Mouse (Mus musculus): ENCODE data around the gene Peli3. TPM values are rescaled to one million over a fixed set of nuclear protein-coding genes. Genes with fewer than 3 reads are reported as not detected.
A peak's percentile ranks its signal among the peaks of the same experiment; 100 is the strongest.
"Not testable (repeated sequence)": the region's sequence is repeated elsewhere in the genome, so short reads cannot be mapped to it uniquely, and the experiment has no call there.

Peli3 gene
- polyA plus RNA-seq (2021) = 7.4 TPM

DNA sequence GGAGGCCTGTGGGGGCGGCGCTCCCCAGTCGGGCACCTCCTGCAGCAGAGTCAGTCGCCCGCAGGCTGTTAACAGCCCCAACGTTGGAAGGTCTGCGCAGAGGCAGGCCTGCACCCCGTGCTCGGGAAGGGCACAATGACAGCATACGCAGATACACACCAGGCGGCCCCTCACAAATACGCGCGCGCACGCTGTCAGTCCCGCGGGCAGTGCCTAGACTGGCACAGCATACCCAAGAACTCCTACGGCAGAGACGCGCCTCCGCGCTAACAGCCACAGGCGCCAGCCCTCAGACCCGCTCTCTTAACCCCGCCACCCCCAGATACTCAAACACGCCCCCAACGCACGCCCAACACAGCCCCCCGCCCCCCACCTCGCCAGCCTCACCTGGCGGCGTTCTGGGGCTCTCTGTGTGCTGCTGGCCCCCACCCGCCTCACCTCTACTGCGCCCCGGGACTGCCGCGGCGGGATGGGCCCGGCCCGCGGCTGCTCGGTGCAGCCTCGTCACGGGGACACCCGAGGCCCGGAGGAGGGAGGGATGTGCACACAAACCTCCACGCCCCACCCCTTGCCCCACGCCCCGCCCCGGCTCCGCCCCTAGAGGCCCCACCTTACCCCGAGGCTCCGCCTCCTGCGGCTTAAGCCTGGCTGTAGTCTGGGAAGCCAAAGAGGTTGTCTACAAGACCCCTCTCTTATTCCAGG is at the start of gene Peli3:
Gene Peli3, minus strand, starts transcription at position 577 of the 702 bp plus-strand sequence.
- no peaks in the 10 kb centered on the region for H3K27me3 ChIP-seq
- ChIA-PET CTCF (no interaction called here), POLR2A (no interaction called here)
- in situ Hi-C loops (cut with MboI; ENCODE audit: low pct_unique_long_range_greater_than_20kb) = no loop called here
- no peak for DNase-seq (ENCODE audit: low read depth, low spot score)
- no peak for TF ChIP-seq CTCF (IDR thresholded peaks at IDR 0.05)
- peak; percentile 80 for ATAC-seq

- no peak for ATAC-seq
- in situ Hi-C loops (cut with MboI; ENCODE audit: low pct_unique_long_range_greater_than_20kb) = no loop called here
- POLR2A ChIA-PET = interaction anchor here (0.5 to 0.8 kb wide), 3 partner anchors 16 to 20 kb away, joined by 3 to 9 read pairs (median 4); no protein-coding TSS in a partner anchor
- CTCF ChIA-PET = interaction anchor here (0.9 to 1.5 kb wide), 4 partner anchors 10 to 31 kb away, joined by 3 to 4 read pairs (median 4); no protein-coding TSS in a partner anchor
- no peaks in the 10 kb centered on the region for H3K27me3 ChIP-seq
- no peak for TF ChIP-seq CTCF (IDR thresholded peaks at IDR 0.05)
- DNase-seq (ENCODE audit: low read depth, low spot score) = no peak
Measured at GRCm38 (mm10) chr19:4992371-4992770, 49.4 kb upstream of the Peli3 start.

- CTCF ChIA-PET = interaction anchor here (2.3 kb wide), 1 partner anchor 10 kb away, joined by 9 read pairs; no protein-coding TSS in a partner anchor
- TF ChIP-seq CTCF (IDR thresholded peaks at IDR 0.05) = no peak
- no peak for DNase-seq (ENCODE audit: low read depth, low spot score)
- H3K27me3 ChIP-seq = no peaks in the 10 kb centered on the region
- POLR2A ChIA-PET = no interaction called here
- in situ Hi-C loops (cut with MboI; ENCODE audit: low pct_unique_long_range_greater_than_20kb) = no loop called here
- no peak for ATAC-seq
Measured at GRCm38 (mm10) chr19:4990716-4991115, 47.8 kb upstream of the Peli3 start.

DNA sequence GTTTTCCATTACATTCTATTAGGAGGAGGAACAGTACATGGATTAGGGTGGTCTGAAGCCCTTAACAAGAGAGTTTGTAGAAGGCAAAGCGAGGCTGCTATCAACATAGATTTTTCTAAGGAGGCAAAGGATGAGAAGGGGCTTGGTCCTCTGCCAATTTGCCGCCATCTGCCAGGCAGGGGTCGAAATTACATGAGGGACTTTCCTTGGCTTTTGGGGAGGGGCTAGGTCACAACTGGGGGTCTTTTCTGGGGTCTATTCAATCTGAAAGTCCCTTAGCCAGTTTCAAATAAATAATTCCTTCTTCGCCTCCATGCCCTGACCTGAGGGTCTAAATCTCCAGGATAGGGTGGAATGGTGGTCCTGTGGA is 47.3 kb upstream of the Peli3 start, which contains the start of gene Npas4:
Gene Npas4, minus strand, starts transcription at position 61 of the 370 bp plus-strand sequence.
- no peaks in the 10 kb centered on the region for H3K27me3 ChIP-seq
- POLR2A ChIA-PET = no interaction called here

GRCm38 (mm10) chr19:4989434-4990255 is 46.7 kb upstream of the Peli3 start:
- CTCF ChIA-PET = interaction anchor here (1.1 to 2.3 kb wide), 3 partner anchors 11 to 24 kb away, joined by 3 to 9 read pairs (median 4); no protein-coding TSS in a partner anchor
- no peaks in the 10 kb centered on the region for H3K27me3 ChIP-seq
- no peak for DNase-seq (ENCODE audit: low read depth, low spot score)
- POLR2A ChIA-PET = no interaction called here
- in situ Hi-C loops (cut with MboI; ENCODE audit: low pct_unique_long_range_greater_than_20kb) = loop anchor here (10.0 kb wide), 1 partner anchor 235 kb away; the partner anchor contains the start of gene Rbm4b
- ATAC-seq = no peak
- TF ChIP-seq CTCF (IDR thresholded peaks at IDR 0.05) = no peak

More for the DNA sequence above, 47.3 kb upstream of the Peli3 start, which contains the start of gene Npas4:
- CTCF ChIA-PET = interaction anchor here (1.2 to 2.3 kb wide), 2 partner anchors 11 to 23 kb away, joined by 4 to 9 read pairs; no protein-coding TSS in a partner anchor
- DNase-seq (ENCODE audit: low read depth, low spot score) = no peak
- in situ Hi-C loops (cut with MboI; ENCODE audit: low pct_unique_long_range_greater_than_20kb) = no loop called here
- no peak for TF ChIP-seq CTCF (IDR thresholded peaks at IDR 0.05)
- no peak for ATAC-seq

GRCm38 (mm10) chr19:4989013-4989412 is 46.1 kb upstream of the Peli3 start:
- in situ Hi-C loops (cut with MboI; ENCODE audit: low pct_unique_long_range_greater_than_20kb) = loop anchor here (10.0 kb wide), 1 partner anchor 234 kb away; the partner anchor contains the start of gene Rbm4b
- no peak for TF ChIP-seq CTCF (IDR thresholded peaks at IDR 0.05)
- peak; percentile 48 for DNase-seq (ENCODE audit: low read depth, low spot score)
- no peaks in the 10 kb centered on the region for H3K27me3 ChIP-seq
- no peak for ATAC-seq
- ChIA-PET CTCF (interaction anchor here (1.1 to 2.3 kb wide), 3 partner anchors 12 to 24 kb away, joined by 3 to 9 read pairs (median 4); no protein-coding TSS in a partner anchor), POLR2A (no interaction called here)

GRCm38 (mm10) chr19:4981767-4982166 is 38.8 kb upstream of the Peli3 start:
- ChIA-PET POLR2A (no interaction called here), CTCF (interaction anchor here (0.8 to 2.9 kb wide), 11 partner anchors 11 to 231 kb away, joined by 3 to 16 read pairs (median 4); partner anchors contain the start of gene Mrpl11)
- DNase-seq (ENCODE audit: low read depth, low spot score) = no peak
- TF ChIP-seq CTCF (IDR thresholded peaks at IDR 0.05) = no peak
- H3K27me3 ChIP-seq = peaks cover 24% of the 10 kb centered on the region
- in situ Hi-C loops (cut with MboI; ENCODE audit: low pct_unique_long_range_greater_than_20kb) = loop anchor here (10.0 kb wide), 1 partner anchor 227 kb away; the partner anchor contains the start of gene Rbm4b
- ATAC-seq = no peak

DNA sequence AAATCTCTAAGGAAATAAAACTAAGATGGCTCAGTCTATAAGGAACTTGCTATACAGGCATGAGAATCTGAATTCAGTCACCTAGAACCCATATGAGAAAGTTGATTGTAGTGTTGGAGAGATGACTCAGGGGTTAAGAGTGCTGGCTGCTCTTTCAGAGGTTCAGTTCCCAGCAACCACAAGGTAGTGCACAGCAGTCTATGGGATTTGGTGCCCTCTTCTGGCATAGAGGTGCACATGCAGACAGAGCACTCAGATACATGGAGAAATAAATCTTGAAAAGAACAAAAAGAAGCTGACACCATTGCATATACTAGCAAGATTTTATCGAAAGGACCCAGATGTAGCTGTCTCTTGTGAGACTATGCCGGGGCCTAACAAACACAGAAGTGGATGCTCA is 25.3 kb upstream of the Peli3 start:
- no peaks in the 10 kb centered on the region for H3K27me3 ChIP-seq
- peak; percentile 76 for TF ChIP-seq CTCF (IDR thresholded peaks at IDR 0.05)
- ChIA-PET CTCF (interaction anchor here (1.2 kb wide), 1 partner anchor 211 kb away, joined by 3 read pairs; the partner anchor contains the start of gene Rbm4b), POLR2A (no interaction called here)
- ATAC-seq (no peak), DNase-seq (ENCODE audit: low read depth, low spot score) (no peak)
- in situ Hi-C loops (cut with MboI; ENCODE audit: low pct_unique_long_range_greater_than_20kb) = loop anchor here (25.0 kb wide), 1 partner anchor 331 kb away; the partner anchor contains the start of gene Rce1

DNA sequence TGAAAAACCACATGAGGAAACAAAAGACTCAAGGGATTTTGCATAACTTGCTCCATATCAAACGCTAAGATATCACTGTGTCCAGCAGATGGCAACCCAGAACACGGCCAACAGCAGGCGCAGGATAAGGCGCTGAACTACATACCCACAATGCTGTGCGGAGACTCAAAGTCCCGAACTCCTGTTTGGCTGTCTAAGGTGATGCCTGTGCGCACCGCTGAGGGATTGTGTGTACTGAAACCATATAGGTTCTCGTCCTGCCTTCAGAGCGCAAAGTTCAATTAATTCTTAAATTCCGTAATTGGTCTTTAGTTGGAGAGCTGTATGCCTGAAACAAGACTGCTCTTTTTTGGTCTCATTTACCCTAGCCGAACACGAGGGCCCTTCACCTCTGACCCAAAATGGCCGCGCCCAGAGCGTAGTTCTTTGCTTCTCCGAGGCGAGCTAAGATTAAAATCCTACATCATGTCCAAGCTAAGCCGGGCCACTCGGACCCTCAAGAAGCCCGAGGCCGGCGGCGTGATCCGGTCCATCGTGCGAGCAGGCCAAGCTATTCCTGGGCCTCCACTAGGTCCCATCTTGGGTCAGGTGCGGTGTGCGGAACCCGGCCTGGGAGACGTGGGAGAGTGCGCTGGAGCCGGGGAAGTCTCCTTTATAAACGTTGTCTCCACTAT is 19.1 kb upstream of the Peli3 start, which contains the start of gene Mrpl11:
Gene Mrpl11, plus strand, starts transcription at position 220 of the 674 bp plus-strand sequence.
- DNase-seq (ENCODE audit: low read depth, low spot score) (peak; percentile 77), ATAC-seq (peak; percentile 75)
- in situ Hi-C loops (cut with MboI; ENCODE audit: low pct_unique_long_range_greater_than_20kb) = loop anchor here (25.0 kb wide), 1 partner anchor 325 kb away; the partner anchor contains the start of gene Rce1
- peak; percentile 97 for TF ChIP-seq CTCF (IDR thresholded peaks at IDR 0.05)
- ChIA-PET POLR2A (interaction anchor here (0.8 to 1.0 kb wide), 3 partner anchors 34 to 470 kb away, joined by 3 to 4 read pairs (median 3); partner anchors contain the start of gene Dpp3), CTCF (interaction anchor here (0.6 to 3.1 kb wide), 16 partner anchors 11 to 339 kb away, joined by 3 to 11 read pairs (median 4); partner anchors contain the start of gene Dpp3)
- H3K27me3 ChIP-seq = no peaks in the 10 kb centered on the region

DNA sequence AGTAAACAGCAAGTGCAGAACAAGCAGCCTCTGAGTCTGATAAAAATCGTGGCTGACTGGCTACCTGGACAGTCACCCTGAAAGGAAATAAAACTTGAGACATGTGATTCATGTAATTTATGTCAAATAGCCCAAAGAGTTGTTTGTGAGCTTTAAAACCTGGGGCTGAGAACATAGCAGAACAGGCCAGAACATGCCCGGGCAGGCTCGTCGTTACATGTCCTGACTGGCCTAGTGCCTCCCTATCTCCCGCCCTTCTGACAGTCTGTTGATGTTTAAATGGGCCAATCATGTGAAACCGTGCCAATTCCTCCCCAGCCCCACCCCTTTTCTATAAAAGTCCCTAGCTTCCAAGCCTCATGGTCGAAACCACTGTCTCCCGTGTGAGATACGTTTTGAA is 5.7 kb upstream of the Peli3 start:
- ChIA-PET POLR2A (interaction anchor here (1.2 kb wide), 1 partner anchor 10 kb away, joined by 3 read pairs; no protein-coding TSS in a partner anchor), CTCF (interaction anchor here (1.8 kb wide), 1 partner anchor 13 kb away, joined by 6 read pairs; the partner anchor contains the start of gene Mrpl11)
- in situ Hi-C loops (cut with MboI; ENCODE audit: low pct_unique_long_range_greater_than_20kb); H3K27me3 ChIP-seq; ATAC-seq; DNase-seq (ENCODE audit: low read depth, low spot score): not testable (repeated sequence)

Measured in Patski (cell line).